Mouse (Mus musculus) lung, embryonic 15.5 days (tissue): ENCODE data around the gene Pef1. TPM values are rescaled to one million over a fixed set of nuclear protein-coding genes. Genes with fewer than 3 reads are reported as not detected.

Experiments
- ATAC-seq: fragments of 200-750 bp; cut with Nextera tagmentation; 2 replicates; pipeline ENCODE4 v1.8.0; 2017; ENCODE audit warnings: moderate number of reproducible peaks, borderline replicate concordance; ENCODE audit not compliant: low FRiP score, low TSS enrichment; ENCODE audit errors: extremely low read depth
- H3K27ac ChIP-seq: fragments of 300-500 bp; sonication (generic); 2 replicates; pipeline ENCODE4 v1.5.1; 2015; ENCODE audit warnings: moderate library complexity, mild to moderate bottlenecking, inconsistent platforms
- H3K27me3 ChIP-seq: fragments of 300-500 bp; sonication (generic); 2 replicates; pipeline ENCODE4 v1.6.1; 2015; ENCODE audit warnings: inconsistent platforms
- H3K36me3 ChIP-seq: fragments of 300-500 bp; sonication (generic); 2 replicates; pipeline ENCODE4 v1.6.1; 2015; ENCODE audit warnings: inconsistent platforms
- H3K4me1 ChIP-seq: fragments of 300-500 bp; sonication (generic); 2 replicates; pipeline ENCODE4 v1.6.1; 2015; ENCODE audit warnings: inconsistent platforms
- H3K4me2 ChIP-seq: fragments of 300-500 bp; sonication (generic); 2 replicates; pipeline ENCODE4 v1.6.1; 2015; ENCODE audit warnings: inconsistent platforms, mild to moderate bottlenecking, moderate library complexity
- H3K4me3 ChIP-seq: fragments of 300-500 bp; sonication (generic); 2 replicates; pipeline ENCODE4 v1.5.1; 2015; ENCODE audit warnings: mild to moderate bottlenecking, inconsistent platforms
- H3K9ac ChIP-seq: fragments of 300-500 bp; sonication (generic); 2 replicates; pipeline ENCODE4 v1.6.1; 2015; ENCODE audit warnings: inconsistent platforms
- H3K9me3 ChIP-seq: fragments of 300-500 bp; sonication (generic); 2 replicates; pipeline ENCODE4 v1.6.1; 2016; ENCODE audit warnings: inconsistent platforms
- WGBS: fragments of 180-500 bp; shearing (Covaris S2); methylation state at CpG from one replicate; pipeline ENCODE4 v1.1.7; 2015; 5-methylcytosine and 5-hydroxymethylcytosine counted together
- polyA plus RNA-seq: library from polyadenylated mRNA; unstranded; fragments of >200 nt; fragmentation: Nextera tagmentation; extraction: Ambion mirVana; gene quantifications from 2 replicates; pipeline ENCODE4 v1.2.1, GENCODE M21; 2015

The Pef1 gene
- polyA plus RNA-seq, 1 experiment from 2014 or later: 76.5 TPM

DNA sequence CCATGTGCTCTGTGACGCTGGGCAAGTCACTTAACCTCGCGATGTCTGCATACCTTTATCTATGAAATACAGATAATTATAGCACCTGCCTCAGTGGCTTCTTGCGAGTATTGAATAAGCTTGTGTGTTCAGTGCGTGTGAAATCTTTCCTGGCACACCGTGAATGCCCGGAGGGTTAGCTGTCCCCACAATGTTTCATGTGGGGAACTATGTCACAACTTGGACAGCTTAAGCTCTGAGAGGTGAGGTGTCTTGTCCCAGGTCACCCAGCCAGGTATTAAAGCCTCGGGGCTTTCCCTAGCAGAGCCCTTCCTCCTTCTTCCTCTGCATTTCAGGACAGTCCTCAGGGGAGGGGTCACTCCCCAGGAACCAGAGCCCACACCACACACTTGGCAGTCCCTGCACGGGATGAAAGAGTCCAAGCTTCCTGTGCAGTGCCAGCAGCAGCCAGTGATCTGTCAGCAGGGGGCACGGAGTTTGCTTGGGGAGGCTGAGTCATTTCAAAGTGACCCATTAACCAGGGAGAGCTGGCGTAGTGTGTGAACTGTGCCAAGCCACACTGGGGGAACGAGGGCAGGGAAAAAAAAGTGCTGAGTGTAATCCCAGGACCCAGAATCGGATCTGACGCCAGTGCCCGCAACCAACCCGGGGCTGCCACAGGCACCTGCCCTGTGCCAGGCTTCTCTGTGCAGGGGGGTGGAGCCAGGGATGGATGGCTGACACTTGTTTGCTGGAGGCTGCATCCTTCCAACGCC, 27.4 kb upstream of the Pef1 start:
- Histone ChIP-seq H3K27me3 (peaks cover 11% of the 10 kb centered on the region), H3K4me2 (no peak overlapping the region), H3K4me3 (no peak overlapping the region), H3K9ac (no peak overlapping the region), H3K4me1 (no peaks in the 10 kb centered on the region), H3K27ac (no peak overlapping the region), H3K9me3 (no peaks in the 10 kb centered on the region), H3K36me3 (no peaks in the 10 kb centered on the region)
- 62% methylated on average over 17 of the region's 17 CpGs for WGBS
- no peak for ATAC-seq

DNA sequence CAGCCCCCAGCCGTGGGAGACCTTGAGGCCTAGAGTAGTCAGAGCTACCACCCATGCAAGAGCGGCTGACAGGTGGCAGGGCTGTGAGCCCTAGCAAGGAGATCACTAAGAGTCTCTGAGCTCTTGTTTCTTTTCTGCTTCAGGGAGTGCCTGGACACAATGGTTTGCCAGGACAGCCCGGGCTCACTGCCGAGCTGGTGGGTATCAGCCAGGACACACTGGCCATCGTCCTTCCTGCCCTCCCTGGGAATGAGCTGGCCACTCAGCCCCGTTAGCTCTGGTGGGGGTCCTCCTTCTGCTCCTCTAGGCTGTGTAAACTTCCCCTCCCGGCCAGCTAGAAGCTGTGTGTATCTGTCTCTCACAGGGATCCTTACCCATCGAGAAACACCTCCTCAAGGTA, 25.5 kb upstream of the Pef1 start:
- Histone ChIP-seq H3K4me2 (no peak overlapping the region), H3K36me3 (no peaks in the 10 kb centered on the region), H3K4me3 (no peak overlapping the region), H3K27me3 (peaks cover 11% of the 10 kb centered on the region), H3K9me3 (no peaks in the 10 kb centered on the region), H3K27ac (no peak overlapping the region), H3K9ac (no peak overlapping the region), H3K4me1 (no peaks in the 10 kb centered on the region)
- WGBS: 42% methylated on average over 8 of the region's 8 CpGs
- ATAC-seq: no peak

DNA sequence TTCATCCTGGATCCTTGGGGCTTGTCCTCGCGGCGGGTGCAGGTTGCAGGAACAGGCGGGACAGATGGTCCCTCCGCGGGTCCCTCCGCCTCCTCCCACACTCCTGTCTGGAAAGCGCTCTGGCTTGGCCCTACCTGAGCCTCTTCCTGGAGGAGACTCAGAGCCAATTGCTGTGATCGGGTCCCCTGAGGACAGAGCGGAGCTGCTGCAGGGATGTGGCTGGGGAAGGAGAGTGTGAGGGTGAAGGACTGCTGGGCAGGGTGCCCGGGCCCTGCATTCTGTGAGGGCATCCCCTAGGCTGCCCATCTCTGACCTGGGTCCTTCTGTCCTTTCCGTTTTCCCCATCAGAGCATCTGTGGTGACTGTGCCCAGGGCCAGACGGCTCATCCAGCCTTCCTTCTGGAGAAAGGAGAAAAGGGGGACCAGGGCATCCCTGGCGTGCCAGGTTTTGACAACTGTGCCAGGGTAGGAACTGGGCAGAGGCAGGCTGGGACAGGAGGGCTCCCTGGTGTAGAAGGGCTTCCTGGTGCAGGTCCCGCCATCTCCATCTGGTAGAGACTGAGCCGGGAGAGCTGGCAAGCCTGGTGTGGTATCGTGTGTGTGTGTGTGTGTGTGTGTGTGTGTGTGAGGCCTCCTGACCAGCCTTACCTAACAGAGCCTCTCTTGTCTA, 23.4 kb upstream of the Pef1 start:
- peaks cover 11% of the 10 kb centered on the region for H3K27me3 ChIP-seq
- H3K27ac ChIP-seq: no peak overlapping the region
- no peaks in the 10 kb centered on the region for H3K4me1 ChIP-seq
- ATAC-seq: no peak
- H3K4me3 ChIP-seq: no peak overlapping the region
- H3K36me3 ChIP-seq: no peaks in the 10 kb centered on the region
- H3K4me2 ChIP-seq: no peak overlapping the region
- no peaks in the 10 kb centered on the region for H3K9me3 ChIP-seq
- no peak overlapping the region for H3K9ac ChIP-seq
- 55% methylated on average over 17 of the region's 17 CpGs for WGBS

DNA sequence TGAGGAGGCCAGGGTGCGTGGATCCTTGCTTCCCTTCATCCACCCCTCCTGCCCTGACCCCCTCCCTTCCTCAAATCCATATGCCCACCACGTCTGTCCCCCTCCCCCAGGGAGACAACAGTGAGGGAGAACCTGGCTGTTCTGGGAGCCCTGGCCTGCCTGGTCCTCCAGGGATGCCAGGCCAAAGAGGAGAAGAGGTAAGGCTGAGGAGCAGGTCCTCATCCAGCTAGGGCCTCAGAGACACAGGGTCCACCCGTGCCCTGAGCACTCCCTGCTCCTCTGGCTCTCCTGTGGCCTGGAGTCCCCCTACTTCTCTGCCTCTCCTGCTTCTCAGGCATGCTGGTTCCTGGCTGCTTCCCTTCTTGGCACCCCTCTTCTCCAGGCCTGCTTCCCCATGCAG, 22.8 kb upstream of the Pef1 start:
- no peak overlapping the region for H3K27ac ChIP-seq
- no peak overlapping the region for H3K4me3 ChIP-seq
- H3K9ac ChIP-seq: no peak overlapping the region
- no peaks in the 10 kb centered on the region for H3K9me3 ChIP-seq
- H3K27me3 ChIP-seq: peaks cover 11% of the 10 kb centered on the region
- WGBS: 31% methylated on average over 3 of the region's 3 CpGs
- H3K4me2 ChIP-seq: no peak overlapping the region
- 0 out of 2 replicates have a peak, but pooled peaks cover 4% of the 10 kb centered on the region for H3K4me1 ChIP-seq
- no peaks in the 10 kb centered on the region for H3K36me3 ChIP-seq
- no peak for ATAC-seq

GRCm38 (mm10) chr4:130081345-130082190, 20.8 kb upstream of the Pef1 start:
- Histone ChIP-seq H3K27me3 (peaks cover 8% of the 10 kb centered on the region), H3K27ac (no peak overlapping the region), H3K4me1 (0 out of 2 replicates have a peak, but pooled peaks cover 7% of the 10 kb centered on the region), H3K9me3 (no peaks in the 10 kb centered on the region), H3K4me2 (no peak overlapping the region), H3K36me3 (no peaks in the 10 kb centered on the region), H3K9ac (0 out of 2 replicates have a peak overlapping the region, but pooled peaks have one; percentile 10), H3K4me3 (no peak overlapping the region)
- 67% methylated on average over 19 of the region's 19 CpGs for WGBS
- ATAC-seq: no peak

- 40% methylated on average over 9 of the region's 9 CpGs for WGBS
- 0 out of 2 replicates have a peak, but pooled peaks cover 7% of the 10 kb centered on the region for H3K4me1 ChIP-seq
- no peak overlapping the region for H3K9ac ChIP-seq
- H3K27me3 ChIP-seq: peaks cover 2% of the 10 kb centered on the region
- H3K9me3 ChIP-seq: no peaks in the 10 kb centered on the region
- H3K36me3 ChIP-seq: no peaks in the 10 kb centered on the region
- no peak overlapping the region for H3K4me2 ChIP-seq
- H3K27ac ChIP-seq: no peak overlapping the region
- no peak overlapping the region for H3K4me3 ChIP-seq
- no peak for ATAC-seq
These were observed 20.1 kb upstream of the Pef1 start for GRCm38 (mm10) chr4:130082211-130082610.

- H3K4me2 ChIP-seq: no peak overlapping the region
- H3K4me3 ChIP-seq: no peak overlapping the region
- 0 out of 2 replicates have a peak, but pooled peaks cover 4% of the 10 kb centered on the region for H3K27me3 ChIP-seq
- H3K4me1 ChIP-seq: 0 out of 2 replicates have a peak, but pooled peaks cover 7% of the 10 kb centered on the region
- 52% methylated on average over 7 of the region's 7 CpGs for WGBS
- H3K27ac ChIP-seq: no peak overlapping the region
- H3K9ac ChIP-seq: no peak overlapping the region
- no peaks in the 10 kb centered on the region for H3K36me3 ChIP-seq
- H3K9me3 ChIP-seq: no peaks in the 10 kb centered on the region
- ATAC-seq: no peak
These were observed 17.9 kb upstream of the Pef1 start for GRCm38 (mm10) chr4:130084331-130084945.

DNA sequence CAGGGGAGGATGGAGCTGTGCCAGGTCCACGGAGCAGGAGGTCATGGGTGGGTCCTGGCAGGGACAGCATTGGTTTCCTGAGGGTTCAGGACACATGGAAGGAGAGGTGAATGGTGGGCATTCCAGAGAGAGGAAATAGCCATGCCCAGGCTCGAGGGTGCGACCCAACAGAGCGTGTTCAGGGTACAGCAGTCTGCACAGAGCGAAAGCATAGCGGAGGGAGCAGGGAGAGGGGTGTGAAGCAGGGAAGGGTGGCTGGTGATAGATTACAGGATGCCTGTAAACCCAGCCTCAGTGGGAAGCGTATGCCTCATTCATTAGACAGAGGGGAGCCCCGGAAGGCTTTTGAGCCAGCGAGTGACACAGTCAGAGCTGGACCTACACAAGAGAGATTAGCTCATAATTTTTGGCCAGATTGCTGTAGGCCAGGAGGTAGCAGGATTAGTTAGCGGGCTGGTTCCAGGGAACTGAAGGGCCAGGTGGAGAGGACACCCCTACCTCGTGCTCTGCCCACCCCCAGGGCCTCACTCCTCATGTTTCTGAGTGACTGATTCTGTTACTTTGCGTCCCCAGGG, 17.0 kb upstream of the Pef1 start:
- WGBS: 57% methylated on average over 12 of the region's 12 CpGs
- H3K27me3 ChIP-seq: 0 out of 2 replicates have a peak, but pooled peaks cover 4% of the 10 kb centered on the region
- no peak overlapping the region for H3K9ac ChIP-seq

DNA sequence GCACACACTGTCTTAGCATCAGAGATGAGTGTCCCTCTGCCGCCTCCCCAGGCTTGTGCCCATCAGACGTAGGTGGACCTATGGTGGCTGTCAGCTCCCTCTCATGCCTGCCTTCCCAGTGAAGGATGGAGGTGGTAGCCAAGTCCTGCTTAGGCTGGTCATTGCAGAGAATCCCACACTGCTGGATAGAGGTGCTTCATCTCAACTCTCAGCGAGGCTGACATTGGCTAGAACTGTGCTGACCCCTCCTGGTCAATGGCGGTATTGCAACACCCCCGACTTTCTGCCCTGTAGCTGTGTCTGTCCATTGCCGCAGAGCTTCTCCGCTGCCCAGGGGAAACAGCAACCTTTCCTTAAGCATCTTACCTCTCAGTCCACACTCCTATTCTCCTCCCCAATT, 15.1 kb upstream of the Pef1 start:
- Histone ChIP-seq H3K9ac (no peak overlapping the region), H3K36me3 (no peaks in the 10 kb centered on the region), H3K9me3 (no peaks in the 10 kb centered on the region), H3K4me2 (no peak overlapping the region), H3K4me1 (0 out of 2 replicates have a peak, but pooled peaks cover 7% of the 10 kb centered on the region), H3K27me3 (0 out of 2 replicates have a peak, but pooled peaks cover 4% of the 10 kb centered on the region), H3K27ac (no peak overlapping the region), H3K4me3 (no peak overlapping the region)
- WGBS: 17% methylated on average over 7 of the region's 7 CpGs
- ATAC-seq: peak; percentile 12; the same call in 1 of the 2 replicates

More for the DNA sequence above, 17.0 kb upstream of the Pef1 start:
- no peaks in the 10 kb centered on the region for H3K36me3 ChIP-seq
- 0 out of 2 replicates have a peak, but pooled peaks cover 7% of the 10 kb centered on the region for H3K4me1 ChIP-seq
- no peak overlapping the region for H3K4me2 ChIP-seq
- H3K4me3 ChIP-seq: no peak overlapping the region
- H3K9me3 ChIP-seq: no peaks in the 10 kb centered on the region
- no peak overlapping the region for H3K27ac ChIP-seq
- no peak for ATAC-seq

GRCm38 (mm10) chr4:130095137-130095536, 7.2 kb upstream of the Pef1 start:
- Histone ChIP-seq H3K9ac (no peak overlapping the region), H3K27ac (no peak overlapping the region), H3K4me1 (peaks cover 8% of the 10 kb centered on the region), H3K36me3 (no peaks in the 10 kb centered on the region), H3K27me3 (no peaks in the 10 kb centered on the region), H3K4me2 (no peak overlapping the region), H3K4me3 (no peak overlapping the region), H3K9me3 (no peaks in the 10 kb centered on the region)
- WGBS: 62% methylated on average over 3 of the region's 3 CpGs
- ATAC-seq: no peak

GRCm38 (mm10) chr4:130101183-130101582, 1.2 kb upstream of the Pef1 start:
- H3K4me1 ChIP-seq: peaks cover 33% of the 10 kb centered on the region
- peak overlapping the region; percentile 83; the same call in 1 of the 2 replicates for H3K27ac ChIP-seq

More at GRCm38 (mm10) chr4:130101183-130101582, 1.2 kb upstream of the Pef1 start:
- 37% methylated on average over 8 of the region's 8 CpGs for WGBS
- Histone ChIP-seq H3K27me3 (no peaks in the 10 kb centered on the region), H3K9ac (no peak overlapping the region), H3K36me3 (no peaks in the 10 kb centered on the region), H3K4me3 (no peak overlapping the region), H3K4me2 (peak overlapping the region; percentile 26; the same call in 1 of the 2 replicates), H3K9me3 (no peaks in the 10 kb centered on the region)
- ATAC-seq: no peak
